Mouse (Mus musculus) hindbrain, embryonic 15.5 days (tissue): Measurements from ENCODE around the gene Ppp6r2. TPM values are rescaled to one million over a fixed set of nuclear protein-coding genes. Genes with fewer than 3 reads are reported as not detected.

ENCODE experiments used
- ATAC-seq: fragments of 200-750 bp; cut with Nextera tagmentation; 2 replicates; pipeline ENCODE4 v1.8.0; 2017; ENCODE audit warnings: low read depth, moderate number of reproducible peaks, moderate TSS enrichment; ENCODE audit not compliant: low FRiP score
- H3K27ac ChIP-seq: fragments of 300-500 bp; sonication (generic); replicated peaks from 2 replicates; pipeline ENCODE4 v1.5.1; 2015; ENCODE audit warnings: mild to moderate bottlenecking, inconsistent platforms
- H3K27me3 ChIP-seq: fragments of 300-500 bp; sonication (generic); 2 replicates; pipeline ENCODE4 v1.6.1; 2015; ENCODE audit warnings: control low read depth, inconsistent platforms
- H3K36me3 ChIP-seq: fragments of 300-500 bp; sonication (generic); 2 replicates; pipeline ENCODE4 v1.6.1; 2015; ENCODE audit warnings: control low read depth, inconsistent platforms
- H3K4me1 ChIP-seq: fragments of 300-500 bp; sonication (generic); replicated peaks from 2 replicates; pipeline ENCODE4 v1.6.1; 2015; ENCODE audit warnings: control low read depth, inconsistent platforms
- H3K4me2 ChIP-seq: fragments of 300-500 bp; sonication (generic); 2 replicates; pipeline ENCODE4 v1.6.1; 2015; ENCODE audit warnings: moderate library complexity, mild to moderate bottlenecking, inconsistent platforms
- H3K4me3 ChIP-seq: fragments of 300-500 bp; sonication (generic); 2 replicates; pipeline ENCODE4 v1.5.1; 2015; ENCODE audit warnings: mild to moderate bottlenecking, inconsistent platforms
- H3K9ac ChIP-seq: fragments of 300-500 bp; sonication (generic); 2 replicates; pipeline ENCODE4 v1.6.1; 2015; ENCODE audit warnings: inconsistent platforms
- H3K9me3 ChIP-seq: fragments of 300-500 bp; sonication (generic); 2 replicates; pipeline ENCODE4 v1.6.1; 2016; ENCODE audit warnings: control low read depth, inconsistent platforms
- WGBS: fragments of 180-500 bp; shearing (Covaris S2); methylation state at CpG from one replicate; pipeline ENCODE4 v1.1.7; 2015; 5-methylcytosine and 5-hydroxymethylcytosine counted together
- microRNA-seq: library from miRNA; unstranded; fragments of <30 nt; microRNA quantifications from one replicate; pipeline ENCODE4, GENCODE M21; 2016
- polyA plus RNA-seq: library from polyadenylated mRNA; unstranded; fragments of >200 nt; fragmentation: Nextera tagmentation; extraction: Ambion mirVana; gene quantifications from 2 replicates; pipeline ENCODE4 v1.2.1, GENCODE M21; 2015

The Ppp6r2 gene
- polyA plus RNA-seq, 1 experiment from 2014 or later, result 71.3 TPM

GRCm38 (mm10) chr15:89321264-89321663 is 109.9 kb downstream of the Ppp6r2 start:
- Histone ChIP-seq H3K4me2 (no peak overlapping the region), H3K9me3 (no peaks in the 10 kb centered on the region), H3K27ac (no peak overlapping the region), H3K36me3 (no peaks in the 10 kb centered on the region), H3K9ac (no peak overlapping the region), H3K4me3 (no peak overlapping the region), H3K27me3 (peaks cover 9% of the 10 kb centered on the region), H3K4me1 (no peaks in the 10 kb centered on the region)
- 84% methylated on average over 8 of the region's 8 CpGs for WGBS
- no peak for ATAC-seq

DNA sequence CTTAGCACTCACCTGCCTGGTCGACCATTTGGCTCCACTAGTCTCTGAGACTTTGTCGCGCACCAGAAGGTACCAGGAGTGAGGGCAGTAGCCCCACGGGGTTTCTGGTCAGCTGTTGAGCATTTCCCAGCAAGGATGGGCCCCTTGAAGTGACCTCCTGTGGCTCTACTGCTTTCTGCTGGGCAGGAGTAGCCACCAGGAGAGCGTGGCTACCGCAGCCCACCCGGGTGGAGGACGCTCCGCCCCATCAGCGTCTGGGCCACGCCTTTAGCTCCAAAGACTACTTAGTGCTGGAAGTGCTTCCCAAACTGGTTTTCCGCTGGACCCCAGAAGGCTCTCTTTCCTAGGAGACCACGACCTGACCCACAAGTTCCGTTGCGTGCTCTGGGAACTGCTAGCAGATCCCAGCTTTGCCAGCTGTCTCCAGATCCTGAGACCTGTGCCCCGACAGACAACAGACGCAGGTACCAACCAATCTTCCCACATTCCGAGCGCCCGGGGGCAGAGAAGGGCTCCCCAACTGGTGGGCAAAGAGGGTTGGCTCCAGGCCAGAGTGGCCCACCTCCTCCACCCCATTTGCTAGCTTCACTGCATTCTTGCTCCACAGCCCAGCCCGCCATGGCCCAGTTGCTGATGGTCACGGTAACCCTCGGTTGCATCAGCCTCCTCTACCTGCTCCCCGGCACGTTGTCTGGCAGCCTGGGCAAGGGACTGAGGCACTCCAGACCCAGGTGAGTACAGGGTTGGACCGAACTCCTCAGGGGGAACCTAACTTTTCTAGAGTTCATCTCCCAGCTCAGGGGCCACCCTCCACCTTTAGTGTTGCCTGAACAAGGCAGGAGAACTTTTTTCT is 111.5 kb downstream of the Ppp6r2 start, which contains the start of gene Adm2:
TSS of gene Adm2 (plus strand) at position 51 of the 853 bp plus-strand sequence.
- H3K9me3 ChIP-seq, result no peaks in the 10 kb centered on the region
- H3K4me3 ChIP-seq, result no peak within 1 kb of the TSS
- H3K4me1 ChIP-seq, result no peaks in the 10 kb centered on the region
- no peak within 1 kb of the TSS for H3K9ac ChIP-seq
- H3K4me2 ChIP-seq, result peak within 1 kb of the TSS; percentile 32
- 7% methylated on average over 26 of the region's 26 CpGs for WGBS
- no peak within 1 kb of the TSS for H3K27ac ChIP-seq
- H3K36me3 ChIP-seq, result no peaks in the 10 kb centered on the region
- ATAC-seq, result no peak
- peaks cover 9% of the 10 kb centered on the region for H3K27me3 ChIP-seq

DNA sequence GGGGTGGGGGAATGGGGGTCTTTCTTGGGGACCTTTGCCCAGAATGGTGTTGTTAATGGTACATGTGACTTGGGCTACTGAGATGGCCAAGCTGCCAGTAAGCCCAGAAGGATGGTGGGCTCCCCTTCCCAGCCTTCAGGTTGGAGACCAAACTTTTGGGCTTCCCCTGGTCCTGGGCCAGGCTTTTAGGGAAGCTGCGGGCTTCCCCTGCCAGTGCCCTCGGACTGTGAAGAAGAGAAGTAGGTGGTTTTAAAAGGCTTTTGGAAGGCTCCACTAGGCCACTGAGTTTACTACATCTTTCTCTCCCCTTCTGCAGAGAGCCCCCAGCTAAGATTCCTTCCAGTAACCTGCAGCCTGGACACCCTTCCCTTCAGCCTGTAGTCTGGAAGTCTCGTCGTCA is 112.3 kb downstream of the Ppp6r2 start:
- Histone ChIP-seq H3K27ac (no peak overlapping the region), H3K4me1 (no peaks in the 10 kb centered on the region), H3K9ac (no peak overlapping the region), H3K4me3 (no peak overlapping the region), H3K9me3 (no peaks in the 10 kb centered on the region), H3K36me3 (no peaks in the 10 kb centered on the region), H3K27me3 (peaks cover 9% of the 10 kb centered on the region), H3K4me2 (no peak overlapping the region)
- 92% methylated on average over 4 of the region's 4 CpGs for WGBS
- ATAC-seq, result no peak

GRCm38 (mm10) chr15:89326441-89326840 is 115.1 kb downstream of the Ppp6r2 start:
- no peaks in the 10 kb centered on the region for H3K4me1 ChIP-seq
- no peaks in the 10 kb centered on the region for H3K9me3 ChIP-seq
- no peak for ATAC-seq
- H3K4me2 ChIP-seq, result no peak overlapping the region
- H3K4me3 ChIP-seq, result no peak overlapping the region
- H3K27ac ChIP-seq, result no peak overlapping the region
- no peak overlapping the region for H3K9ac ChIP-seq
- H3K27me3 ChIP-seq, result peaks cover 9% of the 10 kb centered on the region
- 62% methylated on average over 5 of the region's 5 CpGs for WGBS
- H3K36me3 ChIP-seq, result no peaks in the 10 kb centered on the region

DNA sequence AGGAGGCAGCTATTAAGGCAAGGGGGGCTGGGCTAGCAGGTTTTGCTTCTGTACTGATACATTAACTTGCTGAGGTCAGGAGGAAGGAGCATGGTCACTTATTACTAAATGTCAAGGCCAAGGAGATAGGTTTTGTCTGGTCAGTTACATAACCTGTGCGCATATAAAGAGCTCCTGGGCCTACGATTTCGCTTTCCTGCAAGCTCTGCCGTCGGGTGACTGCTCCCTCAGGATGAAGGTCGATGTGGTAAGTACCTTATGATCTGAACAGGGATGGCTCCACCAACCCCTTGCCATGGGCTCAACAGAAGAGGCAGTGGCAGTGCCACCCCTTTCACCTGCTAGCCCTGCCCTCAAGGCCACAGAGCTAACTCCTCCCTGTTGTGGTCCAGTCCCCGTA is 122.9 kb downstream of the Ppp6r2 start, which contains the start of gene Miox:
TSS of gene Miox (plus strand) at position 128 of the 400 bp plus-strand sequence.
- no peak for ATAC-seq
- no peak within 1 kb of the TSS for H3K4me3 ChIP-seq
- H3K27ac ChIP-seq, result no peak within 1 kb of the TSS
- 93% methylated on average over 7 of the region's 7 CpGs for WGBS
- H3K9me3 ChIP-seq, result no peaks in the 10 kb centered on the region
- H3K4me1 ChIP-seq, result no peaks in the 10 kb centered on the region
- no peaks in the 10 kb centered on the region for H3K27me3 ChIP-seq
- H3K4me2 ChIP-seq, result no peak within 1 kb of the TSS
- no peak within 1 kb of the TSS for H3K9ac ChIP-seq
- no peaks in the 10 kb centered on the region for H3K36me3 ChIP-seq

DNA sequence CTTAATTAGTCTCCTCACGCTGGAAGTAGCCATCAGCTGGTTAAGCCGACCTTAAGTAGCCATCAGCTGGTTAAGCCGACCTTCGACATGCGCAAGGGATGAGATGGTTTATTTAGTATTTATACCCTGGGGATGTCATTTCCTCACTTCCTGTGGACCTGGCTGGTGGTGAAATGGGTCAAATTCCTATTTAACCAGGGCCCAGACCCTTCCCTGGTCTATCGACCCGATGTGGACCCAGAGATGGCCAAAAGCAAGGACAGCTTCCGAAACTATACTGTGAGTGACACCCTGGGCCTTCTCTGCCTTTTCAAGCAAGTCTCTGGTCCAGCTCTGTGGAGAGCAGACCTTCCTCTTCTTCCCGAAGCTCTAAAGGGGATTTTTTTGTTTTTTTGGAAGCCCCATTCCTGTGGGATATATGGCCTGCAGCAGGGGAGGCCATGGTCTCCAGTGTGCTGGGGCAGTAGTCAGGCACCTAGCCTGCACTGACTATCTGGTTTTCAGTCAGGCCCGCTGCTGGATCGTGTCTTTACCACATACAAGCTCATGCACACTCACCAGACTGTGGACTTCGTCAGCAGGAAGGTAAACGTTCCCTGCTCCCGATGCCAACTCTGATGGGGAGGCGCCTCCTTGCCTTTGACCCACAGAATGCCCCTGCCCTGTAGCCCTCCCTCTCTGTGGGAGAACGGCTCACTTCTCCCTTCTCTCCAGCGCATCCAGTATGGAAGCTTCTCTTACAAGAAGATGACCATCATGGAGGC is 123.6 kb downstream of the Ppp6r2 start:
- no peaks in the 10 kb centered on the region for H3K4me1 ChIP-seq
- WGBS, result 88% methylated on average over 17 of the region's 17 CpGs
- ATAC-seq, result no peak
- no peak overlapping the region for H3K9ac ChIP-seq
- H3K4me2 ChIP-seq, result no peak overlapping the region
- H3K9me3 ChIP-seq, result no peaks in the 10 kb centered on the region
- no peak overlapping the region for H3K4me3 ChIP-seq
- no peak overlapping the region for H3K27ac ChIP-seq
- H3K27me3 ChIP-seq, result no peaks in the 10 kb centered on the region
- no peaks in the 10 kb centered on the region for H3K36me3 ChIP-seq

- Histone ChIP-seq H3K27ac (no peak overlapping the region), H3K9me3 (no peaks in the 10 kb centered on the region), H3K9ac (no peak overlapping the region), H3K4me1 (no peaks in the 10 kb centered on the region), H3K27me3 (no peaks in the 10 kb centered on the region), H3K4me3 (no peak overlapping the region), H3K4me2 (no peak overlapping the region), H3K36me3 (no peaks in the 10 kb centered on the region)
- no peak for ATAC-seq
- WGBS, result 85% methylated on average over 14 of the region's 14 CpGs
Measured at GRCm38 (mm10) chr15:89336422-89336821, 125.1 kb downstream of the Ppp6r2 start.

Small RNAs within 50 kb of the gene (microRNA-seq; reads per million reads assigned to microRNA genes)
- gene Mir6958, result 7.0 reads per million, percentile 25 among the genes with 10 or more reads in this experiment
- gene Mir6959, result not detected
- gene Mir7118, result 1.1 reads per million

Other genes with a start within 250 kb of the Ppp6r2 start
- 26.5 and 31.0 TPM in 2 replicates for gene Mlc1, start 232.5 kb upstream of the Ppp6r2 start, polyA plus RNA-seq
- not detected in 2 replicates for gene Mov10l1, start 228.6 kb upstream of the Ppp6r2 start, polyA plus RNA-seq
- gene Panx2, start 151.8 kb upstream of the Ppp6r2 start, polyA plus RNA-seq, result 7.9 and 9.2 TPM in 2 replicates
- 37.9 and 41.7 TPM in 2 replicates for gene Trabd, start 136.4 kb upstream of the Ppp6r2 start, polyA plus RNA-seq
- gene Selenoo, start 122.5 kb upstream of the Ppp6r2 start, polyA plus RNA-seq, result 20.1 and 21.3 TPM in 2 replicates
- gene Tubgcp6, start 88.4 kb upstream of the Ppp6r2 start, polyA plus RNA-seq, result 16.6 and 16.9 TPM in 2 replicates
- gene Hdac10, start 82.9 kb upstream of the Ppp6r2 start, polyA plus RNA-seq, result 25.3 and 27.6 TPM in 2 replicates
- 4.2 and 4.6 TPM in 2 replicates for gene Mapk12, start 70.8 kb upstream of the Ppp6r2 start, polyA plus RNA-seq
- gene Mapk11, start 61.9 kb upstream of the Ppp6r2 start, polyA plus RNA-seq, result 27.3 and 28.3 TPM in 2 replicates
- 90.7 and 105 TPM in 2 replicates for gene Plxnb2, start 30.8 kb upstream of the Ppp6r2 start, polyA plus RNA-seq
- gene Dennd6b, start 15.1 kb upstream of the Ppp6r2 start, polyA plus RNA-seq, result 80.4 and 93.7 TPM in 2 replicates
- gene Sbf1, start 103.8 kb downstream of the Ppp6r2 start, polyA plus RNA-seq, result 96.8 and 102 TPM in 2 replicates
- not detected in 2 replicates for gene Adm2, start 111.2 kb downstream of the Ppp6r2 start, polyA plus RNA-seq
- not detected in 2 replicates for gene Miox, start 122.8 kb downstream of the Ppp6r2 start, polyA plus RNA-seq
- gene Lmf2, start 144.1 kb downstream of the Ppp6r2 start, polyA plus RNA-seq, result 33.2 and 38.6 TPM in 2 replicates
- gene Ncaph2, start 144.2 kb downstream of the Ppp6r2 start, polyA plus RNA-seq, result 113 and 120 TPM in 2 replicates
- gene Sco2, start 162.3 kb downstream of the Ppp6r2 start, polyA plus RNA-seq, result 17.1 and 17.8 TPM in 2 replicates
- gene Tymp, start 165.5 kb downstream of the Ppp6r2 start, polyA plus RNA-seq, result 1.8 and 2.6 TPM in 2 replicates
- 2.7 and 4.5 TPM in 2 replicates for gene Odf3b, start 167.7 kb downstream of the Ppp6r2 start, polyA plus RNA-seq
- 0.07 TPM in 1 of 2 replicates, not detected in the other for gene Klhdc7b, start 173.4 kb downstream of the Ppp6r2 start, polyA plus RNA-seq
- gene Syce3, start 198.9 kb downstream of the Ppp6r2 start, polyA plus RNA-seq, result not detected in 2 replicates
- gene Cpt1b, start 214.3 kb downstream of the Ppp6r2 start, polyA plus RNA-seq, result 0.97 and 1.2 TPM in 2 replicates
- 6.2 and 7.2 TPM in 2 replicates for gene C730034F03Rik, start 218.0 kb downstream of the Ppp6r2 start, polyA plus RNA-seq
- gene Gm44502, start 218.1 kb downstream of the Ppp6r2 start, polyA plus RNA-seq, result not detected in 2 replicates
- 89.8 and 91.9 TPM in 2 replicates for gene Chkb, start 218.4 kb downstream of the Ppp6r2 start, polyA plus RNA-seq
- gene Mapk8ip2, start 242.4 kb downstream of the Ppp6r2 start, polyA plus RNA-seq, result 78.0 and 87.6 TPM in 2 replicates